Mouse (Mus musculus) liver, embryonic 14.5 days (tissue): ENCODE data around the gene Bax.

Experiments used
- CTCF ChIP-seq: IDR thresholded peaks from 2 replicates; pipeline ENCODE4 v1.5.1; 2016; ENCODE audit warnings: antibody characterized with exemption, low read depth, control low read depth
- EP300 ChIP-seq: IDR thresholded peaks from 2 replicates; pipeline ENCODE4 v1.6.1; 2016; ENCODE audit warnings: antibody characterized with exemption, low read depth

GRCm38 (mm10) chr7:45475291-45475969, 8.7 kb upstream of the Bax start:
- no peak for TF ChIP-seq CTCF
- TF ChIP-seq EP300, result no peak
